Mouse (Mus musculus) small intestine, adult 2 months (tissue): ENCODE data around the gene Esrrg. TPM values are rescaled to one million over a fixed set of nuclear protein-coding genes. Genes with fewer than 3 reads are reported as not detected.

Experiments used
- H3K27ac ChIP-seq: fragments of 200-500 bp; 2 replicates; pipeline ENCODE4 v1.5.1; 2012; ENCODE audit warnings: low read depth, low read length, control low read depth, inconsistent platforms; ENCODE audit not compliant: insufficient read depth
- H3K27me3 ChIP-seq: fragments of 200-500 bp; 2 replicates; pipeline ENCODE4 v1.6.1; 2012; ENCODE audit warnings: mild to moderate bottlenecking, moderate library complexity, low read length, inconsistent platforms; ENCODE audit not compliant: control insufficient read depth, insufficient read depth
- H3K36me3 ChIP-seq: fragments of 200-500 bp; 2 replicates; pipeline ENCODE4 v1.6.1; 2012; ENCODE audit warnings: mild to moderate bottlenecking, low read length, control low read depth, inconsistent platforms; ENCODE audit not compliant: control insufficient read depth, insufficient read depth
- H3K4me1 ChIP-seq: fragments of 200-500 bp; 2 replicates; pipeline ENCODE4 v1.6.1; 2012; ENCODE audit warnings: low read length, inconsistent platforms, mixed read lengths; ENCODE audit not compliant: control insufficient read depth, insufficient read depth, insufficient read length
- H3K4me3 ChIP-seq: fragments of 200-500 bp; 2 replicates; pipeline ENCODE4 v1.5.1; 2012; ENCODE audit warnings: low read depth, mild to moderate bottlenecking, control low read depth, inconsistent platforms, low read length, moderate library complexity
- CTCF ChIP-seq: fragments of 200-500 bp; IDR thresholded peaks from 2 replicates; pipeline ENCODE4 v1.5.1; 2012; ENCODE audit warnings: low read depth, mild to moderate bottlenecking, control low read depth, inconsistent platforms, low read length, moderate library complexity, mixed read lengths; ENCODE audit not compliant: insufficient replicate concordance, insufficient read length; ENCODE audit errors: extremely low read depth
- POLR2A ChIP-seq: fragments of 200-500 bp; IDR thresholded peaks from 2 replicates; pipeline ENCODE4 v1.6.1; 2012; ENCODE audit warnings: low read depth, mild to moderate bottlenecking, control low read depth, inconsistent platforms, low read length, moderate library complexity
- WGBS: fragments of 180-500 bp; shearing (Covaris S2); methylation state at CpG from one replicate; pipeline ENCODE4 v1.1.7; 2018; 5-methylcytosine and 5-hydroxymethylcytosine counted together
- polyA plus RNA-seq: library from polyadenylated mRNA; depleted of rRNA; stranded (reverse); fragments of >200 nt; gene quantifications from 2 replicates; pipeline ENCODE4 v1.2.3, GENCODE M21; 2012

Gene Esrrg
- polyA plus RNA-seq, 1 experiment, result 0.72 TPM

DNA sequence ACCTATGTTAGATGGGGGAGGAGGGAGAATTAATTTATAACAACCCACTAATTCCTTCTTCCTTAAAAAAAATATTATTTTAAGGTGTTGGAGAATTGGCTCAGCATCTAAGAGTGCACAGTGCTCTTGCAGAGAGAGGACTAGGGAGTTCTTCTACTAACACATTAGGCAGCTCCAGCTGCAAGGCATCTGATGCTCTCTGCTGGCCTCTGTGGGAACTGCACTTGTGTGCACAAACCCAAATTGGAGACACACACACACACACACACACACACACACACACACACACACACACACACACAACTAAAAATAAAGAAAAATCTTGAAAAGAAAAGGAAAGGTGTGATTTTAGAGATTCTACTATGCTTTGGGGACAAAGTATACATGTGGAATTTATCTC, 381.6 kb downstream of the Esrrg start:
- H3K4me3 ChIP-seq, result no peak overlapping the region
- TF ChIP-seq POLR2A (no peak), CTCF (no peak)
- H3K27me3 ChIP-seq, result no peaks in the 10 kb centered on the region
- H3K4me1 ChIP-seq, result no peaks in the 10 kb centered on the region
- H3K27ac ChIP-seq, result no peak overlapping the region
- H3K36me3 ChIP-seq, result no peaks in the 10 kb centered on the region

DNA sequence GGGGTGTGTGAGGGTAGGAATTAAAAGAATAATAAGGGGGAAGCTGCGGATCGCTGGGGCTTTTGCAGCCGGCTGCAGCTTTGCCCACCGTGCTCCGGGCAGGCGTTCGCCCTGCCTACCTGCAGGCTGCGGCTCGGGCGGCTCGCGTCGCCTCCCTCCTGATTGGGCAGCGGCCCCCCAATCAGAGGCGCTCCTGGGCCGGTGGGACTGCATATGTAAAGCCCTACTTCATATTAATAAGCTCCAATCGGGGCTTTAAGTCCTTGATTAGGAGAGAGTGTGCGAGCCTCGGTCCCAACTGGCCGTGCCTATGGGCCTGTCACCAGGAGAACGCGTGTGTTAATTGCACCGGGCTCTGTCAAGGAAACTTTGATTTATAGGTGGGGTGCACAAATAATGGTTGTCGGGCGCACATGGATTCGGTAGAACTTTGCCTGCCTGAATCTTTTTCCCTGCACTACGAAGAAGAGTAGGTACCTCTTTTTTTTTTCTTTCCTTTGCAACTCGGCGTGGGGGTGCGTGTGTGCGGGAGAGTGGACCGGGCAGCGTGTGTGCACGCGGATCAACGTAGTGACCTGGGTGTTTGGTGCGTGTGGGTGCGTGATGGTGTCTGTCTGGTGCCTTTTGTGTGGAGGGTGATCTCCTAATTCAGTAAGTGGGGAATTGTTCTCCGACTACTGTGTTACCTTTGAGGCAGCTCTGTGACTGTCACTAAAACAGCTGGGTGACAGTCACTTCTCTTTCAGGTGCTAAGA, 389.2 kb downstream of the Esrrg start:
- Histone ChIP-seq H3K27me3 (no peaks in the 10 kb centered on the region), H3K27ac (no peak overlapping the region), H3K4me1 (no peaks in the 10 kb centered on the region), H3K36me3 (no peaks in the 10 kb centered on the region), H3K4me3 (peak overlapping the region; percentile 68)
- WGBS, result 1% methylated on average over 39 of the region's 39 CpGs
- TF ChIP-seq CTCF (no peak), POLR2A (peak; percentile 4; the same call in 1 of the 2 replicates)

DNA sequence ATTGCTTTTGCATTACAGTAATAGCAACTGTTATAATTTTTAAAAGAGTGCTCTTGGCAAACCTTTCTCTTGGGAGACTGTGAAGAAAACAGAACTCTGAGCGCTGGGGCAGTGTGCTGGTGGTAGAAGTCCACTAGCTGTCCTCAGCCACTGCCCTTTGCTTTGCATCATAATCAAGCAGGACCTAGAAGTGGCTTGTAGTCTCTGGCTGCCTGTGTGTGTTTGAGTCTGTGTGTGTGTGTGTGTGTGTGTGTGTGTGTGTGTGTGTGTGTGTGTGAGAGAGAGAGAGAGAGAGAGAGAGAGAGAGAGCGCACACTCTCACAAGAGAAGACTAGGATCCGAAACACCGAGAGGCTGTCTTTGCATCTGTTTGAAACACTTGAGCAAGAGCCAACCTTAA, 390.5 kb downstream of the Esrrg start:
- TF ChIP-seq POLR2A (no peak), CTCF (no peak)
- peak overlapping the region; percentile 26; the same call in 1 of the 2 replicates for H3K4me3 ChIP-seq
- 32% methylated on average over 4 of the region's 4 CpGs for WGBS

DNA sequence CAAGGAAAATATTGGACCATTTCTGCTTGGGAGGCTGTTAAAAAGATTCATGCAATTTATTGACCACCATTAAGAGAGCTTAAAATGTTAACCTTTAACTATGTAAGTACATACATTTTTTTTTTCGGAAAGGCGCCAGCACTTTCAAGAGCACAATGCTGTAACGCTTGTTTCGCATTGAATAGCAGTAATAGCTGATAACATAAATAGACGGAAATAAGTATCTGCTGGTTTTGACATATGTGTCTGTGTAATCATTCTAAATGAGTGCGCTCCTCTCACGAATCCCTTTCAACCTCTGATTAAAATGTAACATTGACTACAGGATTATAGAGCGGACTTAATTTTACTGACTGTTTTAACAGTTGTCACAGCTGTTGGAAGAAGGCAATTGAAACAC, 391.6 kb downstream of the Esrrg start:
- no peaks in the 10 kb centered on the region for H3K4me1 ChIP-seq
- TF ChIP-seq POLR2A (no peak), CTCF (no peak)
- H3K27ac ChIP-seq, result no peak overlapping the region
- H3K4me3 ChIP-seq, result no peak overlapping the region
- no peaks in the 10 kb centered on the region for H3K27me3 ChIP-seq
- WGBS, result 22% methylated on average over 8 of the region's 8 CpGs
- no peaks in the 10 kb centered on the region for H3K36me3 ChIP-seq

More for the DNA sequence above, 390.5 kb downstream of the Esrrg start:
- no peaks in the 10 kb centered on the region for H3K36me3 ChIP-seq
- no peak overlapping the region for H3K27ac ChIP-seq
- no peaks in the 10 kb centered on the region for H3K4me1 ChIP-seq
- H3K27me3 ChIP-seq, result no peaks in the 10 kb centered on the region

DNA sequence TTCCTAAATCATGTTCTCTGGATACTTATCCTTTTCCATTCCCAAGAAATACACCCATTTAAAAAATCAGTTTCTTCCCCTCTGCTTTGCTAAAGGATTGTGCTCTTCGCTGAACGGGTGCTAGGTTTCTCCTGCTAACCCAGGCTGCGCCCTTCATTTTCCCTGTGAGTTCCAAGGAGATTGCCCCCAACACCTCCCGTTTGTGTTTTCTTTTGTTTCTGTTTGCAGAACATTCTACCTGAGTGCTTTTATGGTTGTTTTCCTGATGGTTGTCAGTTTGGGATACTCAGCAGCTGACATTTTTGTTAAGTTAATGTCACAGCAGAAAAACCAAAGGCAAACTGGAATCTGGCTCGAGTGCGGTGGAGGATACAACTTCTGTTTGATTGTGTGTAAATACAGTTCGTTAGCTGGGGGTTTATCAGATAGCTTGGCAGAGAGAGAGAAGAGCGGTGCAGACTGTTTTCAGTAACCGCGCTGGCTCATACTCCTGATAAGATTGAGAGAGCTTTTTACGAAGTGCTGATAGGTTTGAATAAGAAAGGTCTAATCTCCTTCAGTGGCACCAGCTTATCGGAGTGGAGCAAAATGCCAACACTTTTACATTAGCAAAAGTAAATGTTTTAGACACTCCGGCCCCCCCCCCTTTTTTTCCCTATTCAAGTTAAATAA, 398.4 kb downstream of the Esrrg start:
- 20% methylated on average over 13 of the region's 13 CpGs for WGBS

DNA sequence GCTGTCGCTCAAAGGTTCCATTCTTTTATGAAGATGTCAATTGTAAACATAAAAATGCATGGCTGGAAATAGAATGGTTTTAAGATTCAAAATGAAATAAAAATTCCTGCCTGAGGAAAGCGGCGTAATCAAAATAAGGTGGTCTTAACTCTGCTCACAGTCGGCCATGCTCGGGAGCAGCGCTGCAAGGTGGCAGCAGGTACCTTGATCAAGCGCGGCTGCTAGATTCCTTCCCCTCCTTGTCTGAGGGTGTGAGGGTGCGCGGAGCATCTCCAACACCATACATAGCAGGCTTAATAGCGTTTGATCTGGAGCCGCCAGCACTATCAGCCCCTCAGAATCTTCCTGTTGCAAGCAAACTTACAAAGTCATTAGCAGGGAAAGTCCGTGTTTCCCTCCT, 399.9 kb downstream of the Esrrg start:
- Histone ChIP-seq H3K4me3 (no peak overlapping the region), H3K27ac (no peak overlapping the region), H3K36me3 (no peaks in the 10 kb centered on the region), H3K27me3 (no peaks in the 10 kb centered on the region), H3K4me1 (no peaks in the 10 kb centered on the region)
- TF ChIP-seq POLR2A, result no peak
- no peak for TF ChIP-seq CTCF
- WGBS, result 82% methylated on average over 13 of the region's 13 CpGs

More for the DNA sequence above, 398.4 kb downstream of the Esrrg start:
- no peak overlapping the region for H3K4me3 ChIP-seq
- H3K27me3 ChIP-seq, result no peaks in the 10 kb centered on the region
- H3K27ac ChIP-seq, result no peak overlapping the region
- H3K36me3 ChIP-seq, result no peaks in the 10 kb centered on the region
- no peaks in the 10 kb centered on the region for H3K4me1 ChIP-seq
- no peak for TF ChIP-seq CTCF
- no peak for TF ChIP-seq POLR2A

DNA sequence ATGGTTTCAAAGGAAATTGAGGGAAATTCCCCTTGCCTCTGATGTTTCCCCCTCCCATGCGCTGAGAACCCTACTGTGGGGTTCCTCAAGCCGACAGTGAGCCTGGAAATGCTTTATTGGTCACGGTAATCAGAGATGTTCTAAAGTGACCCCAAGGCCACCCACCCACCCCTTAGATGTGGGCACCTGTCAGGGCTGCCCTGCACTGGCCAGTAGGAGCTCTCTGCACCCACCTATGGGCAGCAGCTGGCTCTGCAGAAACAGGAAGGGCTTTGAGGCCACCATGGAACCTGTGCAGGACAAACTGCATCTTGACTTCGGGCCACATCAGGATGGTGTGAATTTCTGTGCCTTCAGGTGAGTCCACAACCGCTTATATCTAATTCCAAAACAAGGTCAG, 401.3 kb downstream of the Esrrg start:
- Histone ChIP-seq H3K4me3 (no peak overlapping the region), H3K27ac (no peak overlapping the region), H3K36me3 (no peaks in the 10 kb centered on the region), H3K27me3 (no peaks in the 10 kb centered on the region), H3K4me1 (no peaks in the 10 kb centered on the region)
- 87% methylated on average over 5 of the region's 5 CpGs for WGBS
- TF ChIP-seq POLR2A, result no peak
- no peak for TF ChIP-seq CTCF
